Mouse (Mus musculus) kidney, embryonic 16.5 days (tissue): Measurements from ENCODE around the gene Unc5c. TPM values are rescaled to one million over a fixed set of nuclear protein-coding genes. Genes with fewer than 3 reads are reported as not detected.

ENCODE experiments used
- ATAC-seq: fragments of 200-750 bp; cut with Nextera tagmentation; 2 replicates; pipeline ENCODE4 v1.8.0; 2017; ENCODE audit warnings: moderate TSS enrichment; ENCODE audit not compliant: low FRiP score, low TSS enrichment
- H3K27ac ChIP-seq: fragments of 300-500 bp; sonication (generic); 2 replicates; pipeline ENCODE4 v1.5.1; 2014; ENCODE audit warnings: low read length
- H3K27me3 ChIP-seq: fragments of 300-500 bp; sonication (generic); 2 replicates; pipeline ENCODE4 v1.6.1; 2014; ENCODE audit warnings: low read length, control low read depth, mixed read lengths; ENCODE audit not compliant: insufficient read depth
- H3K36me3 ChIP-seq: fragments of 300-500 bp; sonication (generic); 2 replicates; pipeline ENCODE4 v1.6.1; 2014; ENCODE audit warnings: low read length, control low read depth, mixed read lengths; ENCODE audit not compliant: insufficient read depth
- H3K4me1 ChIP-seq: fragments of 300-500 bp; sonication (generic); 2 replicates; pipeline ENCODE4 v1.6.1; 2014; ENCODE audit warnings: low read length, control low read depth, mixed read lengths; ENCODE audit not compliant: insufficient read depth
- H3K4me2 ChIP-seq: fragments of 300-500 bp; sonication (generic); replicated peaks from 2 replicates; pipeline ENCODE4 v1.6.1; 2014; ENCODE audit warnings: low read depth, low read length
- H3K4me3 ChIP-seq: fragments of 300-500 bp; sonication (generic); 2 replicates; pipeline ENCODE4 v1.5.1; 2014; ENCODE audit warnings: mild to moderate bottlenecking, low read length
- H3K9ac ChIP-seq: fragments of 300-500 bp; sonication (generic); replicated peaks from 2 replicates; pipeline ENCODE4 v1.6.1; 2014; ENCODE audit warnings: low read length
- H3K9me3 ChIP-seq: fragments of 300-500 bp; sonication (generic); 2 replicates; pipeline ENCODE4 v1.6.1; 2016; ENCODE audit warnings: low read length, control low read depth
- WGBS: fragments of 180-500 bp; shearing (Covaris S2); extraction: QIAGEN DNeasy Blood & Tissue Kit; methylation state at CpG from one replicate; pipeline ENCODE4 v1.1.7; 2014; 5-methylcytosine and 5-hydroxymethylcytosine counted together
- polyA plus RNA-seq: library from polyadenylated mRNA; unstranded; fragments of >200 nt; fragmentation: Nextera tagmentation; extraction: Ambion mirVana; gene quantifications from 2 replicates; pipeline ENCODE4 v1.2.1, GENCODE M21; 2015

Gene Unc5c
- polyA plus RNA-seq, 1 experiment from 2014 or later: 20.8 TPM

GRCm38 (mm10) chr3:141811348-141811747, 346.3 kb downstream of the Unc5c start:
- Histone ChIP-seq H3K36me3 (no peaks in the 10 kb centered on the region), H3K9me3 (no peaks in the 10 kb centered on the region), H3K4me2 (no peak overlapping the region), H3K27ac (no peak overlapping the region), H3K4me3 (no peak overlapping the region), H3K4me1 (no peaks in the 10 kb centered on the region), H3K27me3 (no peaks in the 10 kb centered on the region), H3K9ac (no peak overlapping the region)
- 20% methylated on average over 2 of the region's 2 CpGs for WGBS
- ATAC-seq: peak; percentile 65; the same call in 1 of the 2 replicates

GRCm38 (mm10) chr3:141814776-141815175, 349.8 kb downstream of the Unc5c start:
- Histone ChIP-seq H3K9me3 (no peaks in the 10 kb centered on the region), H3K4me1 (no peaks in the 10 kb centered on the region; the same call in 1 of the 2 replicates), H3K27ac (no peak overlapping the region), H3K4me3 (no peak overlapping the region), H3K4me2 (no peak overlapping the region), H3K9ac (no peak overlapping the region), H3K36me3 (0 out of 2 replicates have a peak, but pooled peaks cover 5% of the 10 kb centered on the region), H3K27me3 (no peaks in the 10 kb centered on the region)
- no peak for ATAC-seq
- 68% methylated on average over 1 of the region's 1 CpGs for WGBS

- 52% methylated on average over 3 of the region's 3 CpGs for WGBS
Measured at GRCm38 (mm10) chr3:141818615-141819312, 353.7 kb downstream of the Unc5c start.

GRCm38 (mm10) chr3:141819331-141819941, 354.4 kb downstream of the Unc5c start:
- 31% methylated on average over 13 of the region's 13 CpGs for WGBS
- Histone ChIP-seq H3K27me3 (no peaks in the 10 kb centered on the region), H3K9ac (no peak overlapping the region), H3K36me3 (0 out of 2 replicates have a peak, but pooled peaks cover 5% of the 10 kb centered on the region), H3K4me2 (no peak overlapping the region; the same call in 1 of the 2 replicates), H3K4me3 (no peak overlapping the region), H3K27ac (no peak overlapping the region), H3K9me3 (no peaks in the 10 kb centered on the region), H3K4me1 (no peaks in the 10 kb centered on the region; the same call in 1 of the 2 replicates)
- peak; percentile 78 for ATAC-seq

More at GRCm38 (mm10) chr3:141818615-141819312, 353.7 kb downstream of the Unc5c start:
- Histone ChIP-seq H3K9ac (no peak overlapping the region), H3K4me2 (no peak overlapping the region), H3K4me3 (no peak overlapping the region), H3K36me3 (0 out of 2 replicates have a peak, but pooled peaks cover 5% of the 10 kb centered on the region), H3K9me3 (no peaks in the 10 kb centered on the region), H3K27ac (no peak overlapping the region), H3K4me1 (no peaks in the 10 kb centered on the region; the same call in 1 of the 2 replicates), H3K27me3 (no peaks in the 10 kb centered on the region)
- no peak for ATAC-seq

- H3K9ac ChIP-seq: no peak overlapping the region
- H3K36me3 ChIP-seq: 0 out of 2 replicates have a peak, but pooled peaks cover 5% of the 10 kb centered on the region
- no peaks in the 10 kb centered on the region for H3K4me1 ChIP-seq
- H3K9me3 ChIP-seq: no peaks in the 10 kb centered on the region
- no peaks in the 10 kb centered on the region for H3K27me3 ChIP-seq
- ATAC-seq: no peak
- no peak overlapping the region for H3K27ac ChIP-seq
- H3K4me3 ChIP-seq: no peak overlapping the region
- no peak overlapping the region for H3K4me2 ChIP-seq
- 75% methylated on average over 5 of the region's 5 CpGs for WGBS
Measured at GRCm38 (mm10) chr3:141828301-141828700, 363.3 kb downstream of the Unc5c start.

GRCm38 (mm10) chr3:141831135-141831534, 366.1 kb downstream of the Unc5c start:
- H3K9ac ChIP-seq: no peak overlapping the region
- peak; percentile 76 for ATAC-seq
- 14% methylated on average over 3 of the region's 3 CpGs for whole genome bisulfite sequencing
- no peaks in the 10 kb centered on the region for H3K9me3 ChIP-seq
- 0 out of 2 replicates have a peak, but pooled peaks cover 5% of the 10 kb centered on the region for H3K36me3 ChIP-seq
- H3K27ac ChIP-seq: no peak overlapping the region
- H3K4me3 ChIP-seq: no peak overlapping the region
- no peak overlapping the region for H3K4me2 ChIP-seq
- no peaks in the 10 kb centered on the region for H3K27me3 ChIP-seq
- H3K4me1 ChIP-seq: no peaks in the 10 kb centered on the region

- H3K4me3 ChIP-seq: no peak overlapping the region
- no peak overlapping the region for H3K9ac ChIP-seq
- no peak overlapping the region for H3K27ac ChIP-seq
- H3K4me2 ChIP-seq: no peak overlapping the region
- no peaks in the 10 kb centered on the region for H3K27me3 ChIP-seq
- H3K36me3 ChIP-seq: no peaks in the 10 kb centered on the region
- WGBS: 44% methylated on average over 7 of the region's 7 CpGs
- peak; percentile 27; the same call in 1 of the 2 replicates for ATAC-seq
- H3K4me1 ChIP-seq: no peaks in the 10 kb centered on the region
- no peaks in the 10 kb centered on the region for H3K9me3 ChIP-seq
Measured at GRCm38 (mm10) chr3:141838864-141839263, 373.8 kb downstream of the Unc5c start.

- Histone ChIP-seq H3K27me3 (no peaks in the 10 kb centered on the region), H3K9ac (no peak overlapping the region), H3K27ac (no peak overlapping the region), H3K4me3 (no peak overlapping the region), H3K4me1 (no peaks in the 10 kb centered on the region), H3K9me3 (no peaks in the 10 kb centered on the region), H3K4me2 (no peak overlapping the region), H3K36me3 (no peaks in the 10 kb centered on the region)
- ATAC-seq: no peak
- WGBS: 95% methylated on average over 1 of the region's 1 CpGs
Measured at GRCm38 (mm10) chr3:141849206-141849605, 384.2 kb downstream of the Unc5c start.

GRCm38 (mm10) chr3:141850141-141850540, 385.1 kb downstream of the Unc5c start:
- Histone ChIP-seq H3K4me2 (no peak overlapping the region), H3K9me3 (no peaks in the 10 kb centered on the region), H3K4me1 (no peaks in the 10 kb centered on the region), H3K36me3 (no peaks in the 10 kb centered on the region), H3K4me3 (no peak overlapping the region), H3K9ac (no peak overlapping the region), H3K27me3 (no peaks in the 10 kb centered on the region), H3K27ac (no peak overlapping the region)
- 72% methylated on average over 7 of the region's 7 CpGs for WGBS
- no peak for ATAC-seq

GRCm38 (mm10) chr3:141854339-141854738, 389.3 kb downstream of the Unc5c start:
- no peak for ATAC-seq
- Histone ChIP-seq H3K36me3 (no peaks in the 10 kb centered on the region), H3K27ac (no peak overlapping the region), H3K4me1 (no peaks in the 10 kb centered on the region), H3K27me3 (no peaks in the 10 kb centered on the region), H3K9me3 (no peaks in the 10 kb centered on the region), H3K9ac (no peak overlapping the region), H3K4me2 (no peak overlapping the region), H3K4me3 (no peak overlapping the region)
- 88% methylated on average over 4 of the region's 4 CpGs for WGBS
